Mouse (Mus musculus): ENCODE results near the gene Tpo. TPM values are rescaled to one million over a fixed set of nuclear protein-coding genes. Genes with fewer than 3 reads are reported as not detected.

Tpo gene
- total RNA-seq, 2 experiments from 2014 or later, result 0.22 to 0.59 TPM

DNA sequence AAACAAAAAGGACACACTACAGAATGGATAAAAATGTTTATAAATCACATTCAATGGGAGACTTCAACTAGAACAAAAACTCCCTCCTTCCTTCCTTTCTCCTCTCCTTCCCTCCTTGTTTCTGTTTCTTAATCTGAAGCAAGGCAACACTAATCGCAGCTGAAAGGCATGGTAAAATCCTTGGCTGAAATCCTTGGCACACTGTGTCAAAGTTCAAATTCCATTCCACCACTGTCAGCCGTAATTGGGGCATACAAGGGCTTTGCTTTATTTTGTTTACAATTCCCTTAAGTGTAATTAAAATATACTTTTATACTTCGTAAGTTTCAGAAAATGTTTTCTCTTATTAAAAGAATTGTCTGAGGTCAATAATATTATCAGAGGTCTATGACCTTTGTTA is 108.9 kb downstream of the Tpo start:
- DNase-seq (ENCODE audit: low spot score in 2 of 2), result no peak

DNA sequence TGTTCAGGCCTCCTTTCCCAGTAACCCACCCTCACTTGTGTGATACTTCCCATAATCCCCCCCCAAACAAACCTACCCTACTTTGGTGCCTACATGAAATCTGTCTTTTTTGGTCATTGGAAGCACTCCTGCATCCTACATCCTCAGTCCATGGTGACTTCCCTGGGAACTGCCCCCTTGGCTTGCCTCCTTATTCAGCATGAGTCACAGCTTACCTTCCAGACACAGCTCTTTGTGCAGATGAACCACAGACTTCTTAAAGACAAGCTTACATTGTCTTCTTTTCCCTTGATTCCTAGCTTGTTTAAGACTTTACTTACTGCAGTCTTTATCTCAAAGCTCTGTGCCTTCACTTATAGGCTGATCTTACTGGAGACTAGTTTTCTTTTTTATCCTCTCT is 112.0 kb downstream of the Tpo start:
- no peak for DNase-seq (ENCODE audit: low spot score in 2 of 2)

- no peak for DNase-seq (ENCODE audit: low spot score in 2 of 2)
Observed at GRCm38 (mm10) chr12:30017131-30017530, 115.3 kb downstream of the Tpo start.

- DNase-seq (ENCODE audit: low spot score in 2 of 2), result no peak
Observed at GRCm38 (mm10) chr12:30015501-30015900, 116.9 kb downstream of the Tpo start.

- no peak for DNase-seq (ENCODE audit: low spot score in 2 of 2)
Observed at GRCm38 (mm10) chr12:30008741-30009140, 123.7 kb downstream of the Tpo start.

DNA sequence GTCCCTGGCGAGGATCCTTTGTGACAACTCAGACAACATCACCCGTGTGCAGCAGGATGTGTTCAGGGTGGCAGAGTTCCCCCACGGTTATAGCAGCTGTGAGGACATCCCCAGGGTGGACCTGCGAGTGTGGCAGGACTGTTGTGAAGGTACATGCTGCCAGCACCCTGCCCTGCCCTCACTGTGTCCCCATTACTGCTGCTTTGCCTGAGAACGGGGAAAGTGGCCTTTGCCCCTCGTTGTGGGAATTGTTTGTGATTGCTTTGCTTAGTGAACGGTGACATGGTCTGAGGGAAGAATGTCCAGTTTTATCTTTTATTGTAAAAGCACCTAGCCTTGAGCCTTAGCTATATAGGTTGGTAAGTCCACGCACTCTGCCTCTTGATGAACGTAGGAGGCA is 125.8 kb downstream of the Tpo start:
- no peak for DNase-seq (ENCODE audit: low spot score in 2 of 2)

Other genes starting within 250 kb of the Tpo start
- gene Pxdn, start 195.0 kb downstream of the Tpo start, total RNA-seq (2021), result 10 to 100 TPM; 76.4 to 81.6 TPM
- gene Sntg2, start 240.8 kb upstream of the Tpo start, total RNA-seq (2021), result 1 to 10 TPM; 6.4 to 6.6 TPM